Mouse (Mus musculus): ENCODE measurements around the gene Rab7. TPM values are rescaled to one million over a fixed set of nuclear protein-coding genes. Genes with fewer than 3 reads are reported as not detected.
"Not testable (repeated sequence)": the region's sequence is repeated elsewhere in the genome, so short reads cannot be mapped to it uniquely, and the experiment has no call there.

Gene Rab7
- polyA plus RNA-seq, 1 experiment, result 163 TPM

DNA sequence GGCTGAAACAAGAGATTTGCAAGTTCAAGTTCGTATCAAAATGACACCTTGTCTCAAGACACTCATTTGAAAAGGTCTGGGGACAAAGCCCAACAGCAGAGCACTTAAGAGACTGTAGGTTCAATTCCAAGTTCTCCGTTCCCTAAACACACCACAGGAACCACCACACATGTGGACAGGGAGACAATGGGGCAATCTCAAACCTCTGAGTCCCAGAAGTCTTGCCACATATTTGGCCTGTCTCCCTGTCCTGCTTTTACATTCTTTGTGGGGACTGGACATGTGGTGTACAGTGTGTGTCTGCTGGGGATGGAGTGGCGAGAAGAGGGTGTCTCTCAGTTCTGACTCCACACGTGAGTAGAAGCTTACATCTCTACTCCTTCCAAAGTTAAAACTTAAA lies 35.9 kb downstream of the Rab7 start:
- TF ChIP-seq POLR2A (IDR thresholded peaks at IDR 0.05; ENCODE audit: insufficient read depth, low read length) (no peak), CTCF (IDR thresholded peaks at IDR 0.05; ENCODE audit: low read depth, low read length) (no peak), EP300 (IDR thresholded peaks at IDR 0.05; ENCODE audit: insufficient read depth, low read depth, low read length) (no peak)
- peaks cover 2% of the 10 kb centered on the region for H3K4me1 ChIP-seq (ENCODE audit: control insufficient read depth, insufficient read depth, low read length)
- H3K9ac ChIP-seq (ENCODE audit: low read depth, poor library complexity, severe bottlenecking), result no peak overlapping the region
- H3K36me3 ChIP-seq (ENCODE audit: control insufficient read depth, insufficient read depth, low read length, poor library complexity, severe bottlenecking), result peaks cover 43% of the 10 kb centered on the region
- H3K4me3 ChIP-seq (ENCODE audit: low read depth, low read length), result no peak overlapping the region
- H3K9me3 ChIP-seq (replicated peaks; ENCODE audit: control insufficient read depth, insufficient read depth, low read length, poor library complexity, severe bottlenecking), result no peaks in the 10 kb centered on the region
- no peaks in the 10 kb centered on the region for H3K27me3 ChIP-seq (ENCODE audit: control insufficient read depth, insufficient read depth, low read length, poor library complexity, severe bottlenecking)
- no peak overlapping the region for H3K27ac ChIP-seq (ENCODE audit: insufficient read depth, low read length)

DNA sequence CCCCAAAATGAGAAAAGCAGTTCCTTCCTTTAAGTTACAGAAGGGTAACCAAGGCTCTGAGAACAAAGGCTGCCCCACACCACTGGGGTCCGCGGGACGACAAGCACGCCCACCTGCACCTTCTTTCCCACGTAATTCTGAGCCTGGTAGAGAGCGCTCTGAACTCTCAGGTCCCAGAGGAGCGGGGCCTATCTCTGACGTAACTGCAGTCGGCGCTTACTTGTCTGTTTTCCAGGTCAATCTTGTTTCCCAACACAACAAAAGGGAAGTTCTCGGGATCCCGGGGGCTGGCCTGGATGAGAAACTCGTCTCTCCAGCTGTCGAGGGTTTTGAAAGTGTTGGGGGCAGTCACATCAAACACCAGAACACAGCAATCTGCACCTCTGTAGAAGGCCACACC lies 40.3 kb downstream of the Rab7 start:
- peaks cover 77% of the 10 kb centered on the region for H3K36me3 ChIP-seq (ENCODE audit: control insufficient read depth, insufficient read depth, low read length, poor library complexity, severe bottlenecking)
- not testable (repeated sequence) for H3K27ac ChIP-seq (ENCODE audit: insufficient read depth, low read length); H3K4me1 ChIP-seq (ENCODE audit: control insufficient read depth, insufficient read depth, low read length); H3K4me3 ChIP-seq (ENCODE audit: low read depth, low read length); H3K27me3 ChIP-seq (ENCODE audit: control insufficient read depth, insufficient read depth, low read length, poor library complexity, severe bottlenecking); H3K9ac ChIP-seq (ENCODE audit: low read depth, poor library complexity, severe bottlenecking); H3K9me3 ChIP-seq (replicated peaks; ENCODE audit: control insufficient read depth, insufficient read depth, low read length, poor library complexity, severe bottlenecking)

DNA sequence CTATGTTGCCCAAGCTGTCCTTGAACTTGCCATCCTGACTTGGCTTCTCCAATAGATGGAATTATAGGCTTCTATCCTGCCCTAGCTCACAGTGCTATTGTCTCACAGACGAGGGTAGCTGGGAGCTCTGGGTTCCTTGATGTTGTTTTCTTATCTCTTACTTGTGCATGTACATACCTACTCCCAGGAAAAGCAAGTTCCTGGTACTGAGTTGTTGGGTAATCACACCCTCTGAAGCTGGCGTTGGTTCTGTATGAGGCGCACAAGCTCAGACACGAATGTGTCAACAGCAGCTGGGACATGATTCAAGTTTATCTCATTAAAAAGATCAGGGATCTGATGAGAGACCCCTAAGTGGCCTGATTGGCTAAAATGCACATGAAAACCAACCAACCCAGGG lies 41.6 kb downstream of the Rab7 start:
- Histone ChIP-seq H3K4me1 (ENCODE audit: control insufficient read depth, insufficient read depth, low read length) (no peaks in the 10 kb centered on the region), H3K36me3 (ENCODE audit: control insufficient read depth, insufficient read depth, low read length, poor library complexity, severe bottlenecking) (peaks cover 67% of the 10 kb centered on the region)

DNA sequence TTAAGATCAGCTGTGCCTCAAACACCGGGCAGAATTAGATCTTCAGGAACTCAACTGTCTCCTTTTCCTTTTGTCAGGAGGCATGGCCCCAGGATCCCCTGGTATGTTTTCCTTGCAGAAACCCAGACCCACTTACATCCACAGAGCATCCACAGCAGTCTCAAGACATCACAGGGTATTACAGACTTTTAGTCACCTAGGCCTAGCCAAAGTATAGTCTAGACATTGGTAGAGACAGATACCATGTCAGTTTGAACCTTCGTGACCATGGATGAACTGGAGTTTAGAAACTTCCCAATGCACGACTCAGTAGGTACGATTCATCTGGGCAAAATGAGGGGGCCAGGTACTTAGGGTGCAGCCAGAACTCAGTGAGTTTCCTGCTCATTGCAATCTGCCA lies 46.7 kb downstream of the Rab7 start:
- Histone ChIP-seq H3K9me3 (replicated peaks; ENCODE audit: control insufficient read depth, insufficient read depth, low read length, poor library complexity, severe bottlenecking) (no peaks in the 10 kb centered on the region), H3K27me3 (ENCODE audit: control insufficient read depth, insufficient read depth, low read length, poor library complexity, severe bottlenecking) (no peaks in the 10 kb centered on the region), H3K27ac (ENCODE audit: insufficient read depth, low read length) (peak overlapping the region; percentile 8; the same call in 1 of the 2 replicates), H3K4me3 (ENCODE audit: low read depth, low read length) (no peak overlapping the region), H3K4me1 (ENCODE audit: control insufficient read depth, insufficient read depth, low read length) (no peaks in the 10 kb centered on the region), H3K9ac (ENCODE audit: low read depth, poor library complexity, severe bottlenecking) (no peak overlapping the region), H3K36me3 (ENCODE audit: control insufficient read depth, insufficient read depth, low read length, poor library complexity, severe bottlenecking) (peaks cover 32% of the 10 kb centered on the region)
- TF ChIP-seq POLR2A (IDR thresholded peaks at IDR 0.05; ENCODE audit: insufficient read depth, low read length) (no peak), CTCF (IDR thresholded peaks at IDR 0.05; ENCODE audit: low read depth, low read length) (no peak), EP300 (IDR thresholded peaks at IDR 0.05; ENCODE audit: insufficient read depth, low read depth, low read length) (no peak)

More for the DNA sequence above, 41.6 kb downstream of the Rab7 start:
- Histone ChIP-seq H3K9ac (ENCODE audit: low read depth, poor library complexity, severe bottlenecking) (no peak overlapping the region), H3K4me3 (ENCODE audit: low read depth, low read length) (no peak overlapping the region), H3K27ac (ENCODE audit: insufficient read depth, low read length) (no peak overlapping the region), H3K9me3 (replicated peaks; ENCODE audit: control insufficient read depth, insufficient read depth, low read length, poor library complexity, severe bottlenecking) (no peaks in the 10 kb centered on the region), H3K27me3 (ENCODE audit: control insufficient read depth, insufficient read depth, low read length, poor library complexity, severe bottlenecking) (no peaks in the 10 kb centered on the region)
- TF ChIP-seq EP300 (IDR thresholded peaks at IDR 0.05; ENCODE audit: insufficient read depth, low read depth, low read length), result no peak
- TF ChIP-seq CTCF (IDR thresholded peaks at IDR 0.05; ENCODE audit: low read depth, low read length), result no peak
- TF ChIP-seq POLR2A (IDR thresholded peaks at IDR 0.05; ENCODE audit: insufficient read depth, low read length), result no peak

DNA sequence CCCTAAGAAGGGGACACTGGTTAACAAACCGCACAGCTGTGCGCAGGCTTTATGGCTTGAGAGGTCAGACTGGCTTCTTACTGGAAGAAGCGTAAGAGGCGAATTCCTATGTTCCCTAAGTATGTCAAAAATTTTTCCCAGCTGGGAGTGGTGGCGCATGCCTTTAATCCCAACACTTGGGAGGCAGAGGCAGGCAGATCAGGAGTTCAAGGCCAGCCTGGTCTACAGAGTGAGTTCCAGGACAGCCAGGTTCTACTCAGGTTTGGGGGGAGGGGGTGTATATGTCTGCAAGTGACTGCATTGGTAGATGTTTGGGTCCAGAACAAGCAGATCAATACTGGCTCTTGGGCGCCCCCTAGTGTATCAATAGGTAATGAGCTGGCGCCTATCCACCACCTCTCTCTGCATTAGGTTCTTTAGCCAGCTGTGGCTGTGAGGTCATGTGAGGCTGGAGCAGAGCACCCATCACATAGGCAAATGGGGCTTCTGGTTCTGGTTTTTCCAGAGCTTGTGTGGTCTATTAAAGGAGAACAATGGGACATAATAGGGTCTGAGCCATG lies 47.3 kb downstream of the Rab7 start:
- TF ChIP-seq CTCF (IDR thresholded peaks at IDR 0.05; ENCODE audit: low read depth, low read length) (peak; percentile 55), EP300 (IDR thresholded peaks at IDR 0.05; ENCODE audit: insufficient read depth, low read depth, low read length) (no peak), POLR2A (IDR thresholded peaks at IDR 0.05; ENCODE audit: insufficient read depth, low read length) (no peak)
- H3K4me1 ChIP-seq (ENCODE audit: control insufficient read depth, insufficient read depth, low read length), result no peaks in the 10 kb centered on the region
- H3K27ac ChIP-seq (ENCODE audit: insufficient read depth, low read length), result peak overlapping the region; percentile 70
- H3K9ac ChIP-seq (ENCODE audit: low read depth, poor library complexity, severe bottlenecking), result no peak overlapping the region
- peaks cover 27% of the 10 kb centered on the region for H3K36me3 ChIP-seq (ENCODE audit: control insufficient read depth, insufficient read depth, low read length, poor library complexity, severe bottlenecking)
- no peaks in the 10 kb centered on the region for H3K27me3 ChIP-seq (ENCODE audit: control insufficient read depth, insufficient read depth, low read length, poor library complexity, severe bottlenecking)
- no peak overlapping the region for H3K4me3 ChIP-seq (ENCODE audit: low read depth, low read length)
- no peaks in the 10 kb centered on the region for H3K9me3 ChIP-seq (replicated peaks; ENCODE audit: control insufficient read depth, insufficient read depth, low read length, poor library complexity, severe bottlenecking)

DNA sequence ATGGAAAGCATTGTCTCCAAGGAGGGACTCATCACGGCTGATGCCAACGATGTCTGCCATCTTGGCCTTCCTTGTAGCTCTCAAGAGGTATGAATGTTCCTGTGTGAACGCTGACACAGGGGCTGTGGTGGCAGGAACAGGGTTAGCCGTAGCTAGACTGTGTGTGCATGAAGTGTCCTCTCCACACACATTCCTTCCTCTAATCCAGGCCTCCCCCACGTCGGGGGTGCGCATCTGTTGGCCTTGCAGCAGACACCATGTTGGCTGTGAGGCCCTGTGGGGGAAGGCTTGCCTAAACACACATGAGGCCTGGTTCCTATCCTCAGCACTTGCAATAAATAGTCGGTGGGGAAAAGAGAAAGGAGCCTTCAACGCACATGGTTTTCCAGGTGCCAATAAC lies 48.5 kb downstream of the Rab7 start:
- no peaks in the 10 kb centered on the region for H3K27me3 ChIP-seq (ENCODE audit: control insufficient read depth, insufficient read depth, low read length, poor library complexity, severe bottlenecking)
- H3K4me3 ChIP-seq (ENCODE audit: low read depth, low read length), result no peak overlapping the region
- peaks cover 16% of the 10 kb centered on the region for H3K36me3 ChIP-seq (ENCODE audit: control insufficient read depth, insufficient read depth, low read length, poor library complexity, severe bottlenecking)
- TF ChIP-seq EP300 (IDR thresholded peaks at IDR 0.05; ENCODE audit: insufficient read depth, low read depth, low read length) (no peak), CTCF (IDR thresholded peaks at IDR 0.05; ENCODE audit: low read depth, low read length) (no peak), POLR2A (IDR thresholded peaks at IDR 0.05; ENCODE audit: insufficient read depth, low read length) (no peak)
- no peak overlapping the region for H3K27ac ChIP-seq (ENCODE audit: insufficient read depth, low read length)
- H3K9ac ChIP-seq (ENCODE audit: low read depth, poor library complexity, severe bottlenecking), result no peak overlapping the region
- H3K9me3 ChIP-seq (replicated peaks; ENCODE audit: control insufficient read depth, insufficient read depth, low read length, poor library complexity, severe bottlenecking), result no peaks in the 10 kb centered on the region
- no peaks in the 10 kb centered on the region for H3K4me1 ChIP-seq (ENCODE audit: control insufficient read depth, insufficient read depth, low read length)

Measured in ES-Bruce4 (cell line).